Comparison of ENCODE assay signal across 7 mouse cellular contexts in the genomic region with DNA sequence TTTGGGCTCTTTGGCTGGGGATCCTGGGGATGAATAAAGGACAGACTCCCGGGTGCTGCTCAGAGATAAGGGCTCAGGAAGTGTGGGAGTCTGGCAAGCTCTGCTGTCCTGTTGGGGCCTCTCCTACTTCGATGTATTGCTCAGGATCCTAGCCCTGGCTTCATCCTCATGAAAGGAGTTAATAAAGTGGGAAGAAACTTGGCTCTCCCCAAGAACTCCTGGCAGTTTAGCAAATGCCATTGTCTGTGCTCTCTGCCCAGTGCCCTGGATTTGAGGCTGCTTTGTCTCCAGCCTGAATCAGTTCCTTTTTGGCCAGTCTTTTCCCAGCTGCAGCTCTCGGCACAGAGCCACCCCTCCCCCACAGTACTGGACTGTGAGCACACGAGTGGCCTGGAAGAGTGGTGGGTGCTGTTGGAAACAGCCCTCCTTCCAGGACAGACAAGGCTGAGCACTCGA. TPM values are rescaled to one million over a fixed set of nuclear protein-coding genes. Genes with fewer than 3 reads are reported as not detected.
DNase-seq lines count a peak whose midpoint lies in the region; ATAC-seq lines count a peak whose summit lies in the region.

No protein-coding gene starts in this region.

- peaks cover 17% of the 10 kb centered on the region for H3K4me1 ChIP-seq in forebrain, embryonic 11.5 days (replicated peaks; ENCODE audit: control insufficient read depth, insufficient read depth, low read length)
- peaks cover 11 to 25% of the 10 kb centered on the region in 2 experiments for H3K4me1 ChIP-seq in heart, embryonic 14.5 days (ENCODE audit: control insufficient read depth in 2 of 2, insufficient read depth in 2 of 2, low read length in 2 of 2)

- H3K9me3 ChIP-seq in forebrain, embryonic 11.5 days (ENCODE audit: control insufficient read depth, low read length): no peaks in the 10 kb centered on the region
- H3K9me3 ChIP-seq in heart, embryonic 14.5 days (ENCODE audit: control insufficient read depth, low read length): no peaks in the 10 kb centered on the region

- H3K36me3 ChIP-seq in forebrain, embryonic 11.5 days (ENCODE audit: control insufficient read depth, insufficient read depth, low read length): peaks cover 15% of the 10 kb centered on the region
- H3K36me3 ChIP-seq in heart, embryonic 14.5 days (ENCODE audit: control insufficient read depth, insufficient read depth, low read length): 0 out of 2 replicates have a peak, but pooled peaks cover 5% of the 10 kb centered on the region

- peak; percentile 75 for DNase-seq in cerebellum, adult 11-12 months
- DNase-seq in forebrain, embryonic 11.5 days (ENCODE audit: low spot score): peak; percentile 79
- DNase-seq in kidney, postnatal 14 days: peak; percentile 71
- peak; percentile 39 for DNase-seq in liver
- DNase-seq in neural tube, embryonic 10.5 days (ENCODE audit: extremely low spot score, low spot score): peak; percentile 39
- DNase-seq in urinary bladder, postnatal 25 days (ENCODE audit: low spot score): peak; percentile 19

- WGBS in forebrain, embryonic 11.5 days: 4% methylated on average over 5 of the region's 5 CpGs
- 1% methylated on average over 5 of the region's 5 CpGs for WGBS in heart, embryonic 14.5 days

- H3K27ac ChIP-seq in forebrain, embryonic 11.5 days (ENCODE audit: low read depth, low read length): peak overlapping the region; percentile 87
- H3K27ac ChIP-seq in heart, embryonic 14.5 days (replicated peaks in 1 of 2; ENCODE audit: control insufficient read depth in 1 of 2, insufficient read depth in 1 of 2, low read depth in 2 of 2, low read length in 2 of 2): peak overlapping the region; percentile 87 to 92

- peak overlapping the region; percentile 0; the same call in 1 of the 2 replicates for H3K4me3 ChIP-seq in forebrain, embryonic 11.5 days (ENCODE audit: low read depth, low read length)
- 0 out of 4 replicates have a peak overlapping the region, but pooled peaks of 1 of the 2 experiments have one; percentile 9 for H3K4me3 ChIP-seq in heart, embryonic 14.5 days (ENCODE audit: control insufficient read depth in 1 of 2, insufficient read depth in 1 of 2, low read depth in 1 of 2, low read length in 2 of 2)

- no peaks in the 10 kb centered on the region for H3K27me3 ChIP-seq in forebrain, embryonic 11.5 days (ENCODE audit: control insufficient read depth, insufficient read depth, low read length)
- H3K27me3 ChIP-seq in heart, embryonic 14.5 days (ENCODE audit: control insufficient read depth, insufficient read depth, low read length): no peaks in the 10 kb centered on the region

- peak overlapping the region; percentile 67 for H3K9ac ChIP-seq in forebrain, embryonic 11.5 days (ENCODE audit: low read length)
- peak overlapping the region; percentile 68 for H3K9ac ChIP-seq in heart, embryonic 14.5 days (ENCODE audit: low read length)

- H3K4me2 ChIP-seq in forebrain, embryonic 11.5 days (ENCODE audit: low read depth, low read length, severe bottlenecking): peak overlapping the region; percentile 19
- H3K4me2 ChIP-seq in heart, embryonic 14.5 days (ENCODE audit: low read length): peak overlapping the region; percentile 52

- ATAC-seq in forebrain, embryonic 11.5 days (replicated peaks; ENCODE audit: low FRiP score): peak; percentile 87
- peak; percentile 60 for ATAC-seq in heart, embryonic 14.5 days (ENCODE audit: insufficient number of reproducible peaks, insufficient read depth, low FRiP score, low read depth)

RNA-seq across cellular contexts. Expression of a gene that starts 16.9 kb away (rescaled TPM):
- polyA plus RNA-seq in forebrain, embryonic 11.5 days (2014; fragmentation: Nextera tagmentation; extraction: Ambion mirVana): 184 and 193 TPM in 2 replicates
- polyA plus RNA-seq in heart, embryonic 14.5 days (2014; fragmentation: Nextera tagmentation; extraction: Ambion mirVana): 9.7 and 11.1 TPM in 2 replicates

RNA-seq across cellular contexts. Expression of a gene that starts 41.4 kb away (rescaled TPM):
- 37.9 and 43.4 TPM in 2 replicates for polyA plus RNA-seq in forebrain, embryonic 11.5 days (2014; fragmentation: Nextera tagmentation; extraction: Ambion mirVana)
- polyA plus RNA-seq in heart, embryonic 14.5 days (2014; fragmentation: Nextera tagmentation; extraction: Ambion mirVana): 62.6 and 65.3 TPM in 2 replicates

Comparison
In these comparisons a context has a peak if more than half of its experiments do, and no peak if none do; other contexts are left out.
1. DNase-seq: peak in every context shown above with its lines; median percentile 79 in forebrain, embryonic 11.5 days; 75 in cerebellum, adult 11-12 months; 71 in kidney, postnatal 14 days; 39 in liver; 39 in neural tube, embryonic 10.5 days; 19 in urinary bladder, postnatal 25 days.
2. RNA of a gene that starts 16.9 kb away (polyA plus RNA-seq): 184 to 193 TPM in forebrain, embryonic 11.5 days; 9.7 to 11.1 TPM in heart, embryonic 14.5 days; every median in the first group is over 10 times any median in the second.